Mouse (Mus musculus) small intestine, adult 2 months (tissue): Measurements from ENCODE around the gene Gm15737. TPM values are rescaled to one million over a fixed set of nuclear protein-coding genes. Genes with fewer than 3 reads are reported as not detected.

Experiments
- H3K27ac ChIP-seq: fragments of 200-500 bp; 2 replicates; pipeline ENCODE4 v1.5.1; 2012; ENCODE audit warnings: low read depth, low read length, control low read depth, inconsistent platforms; ENCODE audit not compliant: insufficient read depth
- H3K27me3 ChIP-seq: fragments of 200-500 bp; 2 replicates; pipeline ENCODE4 v1.6.1; 2012; ENCODE audit warnings: mild to moderate bottlenecking, moderate library complexity, low read length, inconsistent platforms; ENCODE audit not compliant: control insufficient read depth, insufficient read depth
- H3K36me3 ChIP-seq: fragments of 200-500 bp; 2 replicates; pipeline ENCODE4 v1.6.1; 2012; ENCODE audit warnings: mild to moderate bottlenecking, low read length, control low read depth, inconsistent platforms; ENCODE audit not compliant: control insufficient read depth, insufficient read depth
- H3K4me1 ChIP-seq: fragments of 200-500 bp; 2 replicates; pipeline ENCODE4 v1.6.1; 2012; ENCODE audit warnings: low read length, inconsistent platforms, mixed read lengths; ENCODE audit not compliant: control insufficient read depth, insufficient read depth, insufficient read length
- H3K4me3 ChIP-seq: fragments of 200-500 bp; 2 replicates; pipeline ENCODE4 v1.5.1; 2012; ENCODE audit warnings: low read depth, mild to moderate bottlenecking, control low read depth, inconsistent platforms, low read length, moderate library complexity
- CTCF ChIP-seq: fragments of 200-500 bp; IDR thresholded peaks from 2 replicates; pipeline ENCODE4 v1.5.1; 2012; ENCODE audit warnings: low read depth, mild to moderate bottlenecking, control low read depth, inconsistent platforms, low read length, moderate library complexity, mixed read lengths; ENCODE audit not compliant: insufficient replicate concordance, insufficient read length; ENCODE audit errors: extremely low read depth
- POLR2A ChIP-seq: fragments of 200-500 bp; IDR thresholded peaks from 2 replicates; pipeline ENCODE4 v1.6.1; 2012; ENCODE audit warnings: low read depth, mild to moderate bottlenecking, control low read depth, inconsistent platforms, low read length, moderate library complexity
- WGBS: fragments of 180-500 bp; shearing (Covaris S2); methylation state at CpG from one replicate; pipeline ENCODE4 v1.1.7; 2018; 5-methylcytosine and 5-hydroxymethylcytosine counted together
- polyA plus RNA-seq: library from polyadenylated mRNA; depleted of rRNA; stranded (reverse); fragments of >200 nt; gene quantifications from 2 replicates; pipeline ENCODE4 v1.2.3, GENCODE M21; 2012

The Gm15737 gene
- polyA plus RNA-seq, 1 experiment = not detected

- 41% methylated on average over 5 of the region's 5 CpGs for WGBS
- Histone ChIP-seq H3K27me3 (no peaks in the 10 kb centered on the region), H3K4me3 (no peak overlapping the region), H3K4me1 (no peaks in the 10 kb centered on the region), H3K27ac (no peak overlapping the region), H3K36me3 (no peaks in the 10 kb centered on the region)
- TF ChIP-seq CTCF = no peak
- no peak for TF ChIP-seq POLR2A
Measured at GRCm38 (mm10) chr6:92874854-92875253, 5.7 kb downstream of the Gm15737 start.

- 79% methylated on average over 2 of the region's 2 CpGs for WGBS
- no peak for TF ChIP-seq POLR2A
- TF ChIP-seq CTCF = no peak
- H3K4me1 ChIP-seq = no peaks in the 10 kb centered on the region
Measured at GRCm38 (mm10) chr6:92875340-92875739, 6.2 kb downstream of the Gm15737 start.

GRCm38 (mm10) chr6:92876121-92876520 lies 7.0 kb downstream of the Gm15737 start:
- TF ChIP-seq POLR2A = no peak
- H3K36me3 ChIP-seq = no peaks in the 10 kb centered on the region
- 54% methylated on average over 5 of the region's 5 CpGs for WGBS

More at GRCm38 (mm10) chr6:92875340-92875739, 6.2 kb downstream of the Gm15737 start:
- H3K36me3 ChIP-seq = no peaks in the 10 kb centered on the region
- no peak overlapping the region for H3K4me3 ChIP-seq
- no peaks in the 10 kb centered on the region for H3K27me3 ChIP-seq
- H3K27ac ChIP-seq = no peak overlapping the region

GRCm38 (mm10) chr6:92877236-92877635 lies 8.1 kb downstream of the Gm15737 start:
- TF ChIP-seq CTCF = no peak
- TF ChIP-seq POLR2A = no peak
- WGBS = 91% methylated on average over 4 of the region's 4 CpGs
- H3K4me1 ChIP-seq = no peaks in the 10 kb centered on the region
- H3K27me3 ChIP-seq = no peaks in the 10 kb centered on the region
- no peak overlapping the region for H3K4me3 ChIP-seq
- no peaks in the 10 kb centered on the region for H3K36me3 ChIP-seq
- H3K27ac ChIP-seq = no peak overlapping the region

More at GRCm38 (mm10) chr6:92876121-92876520, 7.0 kb downstream of the Gm15737 start:
- Histone ChIP-seq H3K4me3 (no peak overlapping the region), H3K27ac (no peak overlapping the region), H3K4me1 (no peaks in the 10 kb centered on the region), H3K27me3 (no peaks in the 10 kb centered on the region)

GRCm38 (mm10) chr6:92878771-92879170 lies 9.6 kb downstream of the Gm15737 start:
- H3K36me3 ChIP-seq = no peaks in the 10 kb centered on the region
- H3K27ac ChIP-seq = no peak overlapping the region
- no peaks in the 10 kb centered on the region for H3K4me1 ChIP-seq
- H3K4me3 ChIP-seq = no peak overlapping the region
- no peaks in the 10 kb centered on the region for H3K27me3 ChIP-seq
- TF ChIP-seq CTCF = no peak
- TF ChIP-seq POLR2A = no peak
- WGBS = 90% methylated on average over 5 of the region's 5 CpGs

GRCm38 (mm10) chr6:92879700-92880265 lies 10.6 kb downstream of the Gm15737 start:
- Histone ChIP-seq H3K4me3 (no peak overlapping the region), H3K36me3 (no peaks in the 10 kb centered on the region), H3K27ac (no peak overlapping the region), H3K4me1 (no peaks in the 10 kb centered on the region), H3K27me3 (no peaks in the 10 kb centered on the region)
- 78% methylated on average over 14 of the region's 14 CpGs for WGBS
- TF ChIP-seq CTCF = no peak
- TF ChIP-seq POLR2A = no peak

- no peak overlapping the region for H3K4me3 ChIP-seq
- H3K36me3 ChIP-seq = no peaks in the 10 kb centered on the region
- no peaks in the 10 kb centered on the region for H3K4me1 ChIP-seq
- 76% methylated on average over 5 of the region's 5 CpGs for WGBS
- no peak overlapping the region for H3K27ac ChIP-seq
- H3K27me3 ChIP-seq = no peaks in the 10 kb centered on the region
- TF ChIP-seq POLR2A = no peak
- TF ChIP-seq CTCF = no peak
Measured at GRCm38 (mm10) chr6:92882446-92882845, 13.3 kb downstream of the Gm15737 start.
